Comparison of ENCODE assay signal across 10 mouse cellular contexts in the genomic region with DNA sequence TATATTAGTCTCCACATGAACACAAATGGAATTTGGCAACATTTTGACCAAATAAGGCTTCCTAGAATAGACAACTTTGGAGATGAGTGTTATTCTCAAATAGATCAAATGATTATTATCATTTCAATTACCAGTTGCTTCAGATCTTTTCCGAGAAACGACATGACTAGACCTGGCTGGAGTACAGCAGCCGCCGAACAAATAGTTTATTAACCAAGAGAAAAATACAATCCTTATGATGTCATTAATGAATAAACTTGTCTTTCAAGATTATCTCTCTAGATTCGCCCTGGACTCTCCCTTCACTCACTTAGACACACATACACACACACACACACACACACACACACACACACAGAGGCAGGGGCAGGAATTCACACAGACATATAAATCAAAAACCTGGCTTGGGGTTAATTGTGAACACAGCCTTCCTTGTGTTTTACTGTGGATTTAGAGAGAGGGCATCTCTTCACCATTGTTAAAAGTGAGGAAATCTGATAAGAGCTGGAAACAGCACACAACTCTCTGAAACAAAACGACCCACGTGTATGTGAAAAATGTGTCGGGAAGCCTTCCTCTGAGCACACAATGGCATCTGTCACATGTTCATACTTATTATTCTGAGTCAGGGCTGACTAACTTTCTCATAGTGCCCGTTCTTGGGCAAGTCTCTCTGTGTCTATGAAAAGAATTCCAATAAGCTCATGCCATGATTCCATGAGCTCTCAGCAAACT. TPM values are rescaled to one million over a fixed set of nuclear protein-coding genes. Genes with fewer than 3 reads are reported as not detected.
DNase-seq lines count a peak whose midpoint lies in the region; ATAC-seq and TF ChIP-seq lines count a peak whose summit lies in the region.
"Had no signal": no experiment of that assay in that cellular context is flagged by ENCODE, and none has a peak within 500 bp of the region (broad histone marks: within the 10 kb centered on the region; RNA-seq: fewer than 3 reads in every experiment).

No protein-coding gene starts in this region.

- no peak for TF ChIP-seq CTCF in heart, postnatal 0 days (IDR thresholded peaks at IDR 0.05; ENCODE audit: low read depth)
- TF ChIP-seq CTCF in midbrain, postnatal 0 days (IDR thresholded peaks at IDR 0.05): no peak

- intact Hi-C loops in heart, postnatal 25 days (cut with DNase I): no loop called here

- H3K4me3 ChIP-seq in heart, postnatal 0 days (ENCODE audit: low read depth, low read length): no peak overlapping the region
- no peak overlapping the region for H3K4me3 ChIP-seq in midbrain, embryonic 12.5 days
- no peak overlapping the region for H3K4me3 ChIP-seq in midbrain, postnatal 0 days (ENCODE audit: low read depth, low read length)

- peak overlapping the region; percentile 44; the same call in 1 of the 2 replicates for H3K27ac ChIP-seq in heart, postnatal 0 days (ENCODE audit: low read depth)
- H3K27ac ChIP-seq in midbrain, embryonic 12.5 days (replicated peaks): no peak overlapping the region
- H3K27ac ChIP-seq in midbrain, postnatal 0 days (ENCODE audit: low read depth, low read length): no peak overlapping the region

- no peaks in the 10 kb centered on the region for H3K36me3 ChIP-seq in heart, postnatal 0 days (replicated peaks; ENCODE audit: control insufficient read depth, insufficient read depth, low read length)
- no peaks in the 10 kb centered on the region for H3K36me3 ChIP-seq in midbrain, embryonic 12.5 days
- H3K36me3 ChIP-seq in midbrain, postnatal 0 days (ENCODE audit: insufficient read depth, low read length): no peaks in the 10 kb centered on the region

- H3K9me3 ChIP-seq in heart, postnatal 0 days (replicated peaks; ENCODE audit: control insufficient read depth, low read length): no peaks in the 10 kb centered on the region
- no peaks in the 10 kb centered on the region for H3K9me3 ChIP-seq in midbrain, embryonic 12.5 days
- no peaks in the 10 kb centered on the region for H3K9me3 ChIP-seq in midbrain, postnatal 0 days (ENCODE audit: low read length)

- no peak for ATAC-seq in heart, postnatal 0 days (ENCODE audit: insufficient read depth, low read depth)
- peak; percentile 34; the same call in 1 of the 2 replicates for ATAC-seq in midbrain, embryonic 12.5 days (ENCODE audit: low FRiP score, low read depth)
- no peak for ATAC-seq in midbrain, postnatal 0 days (ENCODE audit: low FRiP score)

- DNase-seq in heart, postnatal 0 days (ENCODE audit: low spot score): no peak
- no peak for DNase-seq in heart, postnatal 25 days (ENCODE audit: low spot score)
- DNase-seq in midbrain, postnatal 0 days (ENCODE audit: low spot score): no peak
- peak; percentile 71 for DNase-seq in induced T-regulatory cell, adult 2 months (ENCODE audit: low read depth)
- no peak for DNase-seq in frontal cortex, postnatal 10 days (ENCODE audit: low spot score in 2 of 2)
- no peak for DNase-seq in layer of hippocampus, postnatal 36 days
- no peak for DNase-seq in thymus, postnatal 14 days
- DNase-seq: cerebellum, adult 8-10 months; right cerebral cortex, postnatal 14 days had no signal

- H3K9ac ChIP-seq in heart, postnatal 0 days (replicated peaks; ENCODE audit: low read depth, low read length): no peak overlapping the region
- no peak overlapping the region for H3K9ac ChIP-seq in midbrain, embryonic 12.5 days (replicated peaks)
- H3K9ac ChIP-seq in midbrain, postnatal 0 days (replicated peaks; ENCODE audit: low read length, poor library complexity, severe bottlenecking): no peak overlapping the region

- H3K27me3 ChIP-seq in heart, postnatal 0 days (ENCODE audit: control insufficient read depth, insufficient read depth, low read length): no peaks in the 10 kb centered on the region
- no peaks in the 10 kb centered on the region for H3K27me3 ChIP-seq in midbrain, embryonic 12.5 days
- H3K27me3 ChIP-seq in midbrain, postnatal 0 days (ENCODE audit: insufficient read depth, low read length): no peaks in the 10 kb centered on the region

- no peak overlapping the region for H3K4me2 ChIP-seq in heart, postnatal 0 days (ENCODE audit: low read depth, low read length)
- H3K4me2 ChIP-seq in midbrain, embryonic 12.5 days (replicated peaks): no peak overlapping the region
- no peak overlapping the region for H3K4me2 ChIP-seq in midbrain, postnatal 0 days (ENCODE audit: low read depth, low read length, poor library complexity, severe bottlenecking)

- WGBS in heart, postnatal 0 days: 44% methylated on average over 9 of the region's 9 CpGs
- 51% methylated on average over 9 of the region's 9 CpGs for WGBS in midbrain, embryonic 12.5 days
- WGBS in midbrain, postnatal 0 days: 34% methylated on average over 9 of the region's 9 CpGs

- H3K4me1 ChIP-seq in heart, postnatal 0 days (ENCODE audit: control insufficient read depth, insufficient read depth): peaks cover 15% of the 10 kb centered on the region; the same call in 1 of the 2 replicates
- H3K4me1 ChIP-seq in midbrain, embryonic 12.5 days: peaks cover 5% of the 10 kb centered on the region
- no peaks in the 10 kb centered on the region for H3K4me1 ChIP-seq in midbrain, postnatal 0 days (ENCODE audit: insufficient read depth, low read length)

- TF ChIP-seq EP300 in heart, postnatal 0 days (IDR thresholded peaks at IDR 0.05; ENCODE audit: low read depth): no peak

RNA-seq across cellular contexts. Expression of gene Arid5b, which starts 30.1 kb away (rescaled TPM):
- 14.5 and 24.2 TPM in 2 replicates for total RNA-seq in heart, postnatal 0 days (2014; rRNA removed; ENCODE audit: low replicate concordance)
- 11.4 and 16.7 TPM in 2 replicates for polyA plus RNA-seq in heart, postnatal 0 days (2015; fragmentation: Nextera tagmentation; extraction: Ambion mirVana)
- total RNA-seq in heart, postnatal 25 days (2021): 10 to 100 TPM; 22.5 to 28.3 TPM
- 17.7 and 20.7 TPM in 2 replicates for polyA plus RNA-seq in midbrain, embryonic 12.5 days (2016; fragmentation: Nextera tagmentation; extraction: Ambion mirVana)
- total RNA-seq in midbrain, postnatal 0 days (2014; rRNA removed): 12.9 and 13.6 TPM in 2 replicates
- polyA plus RNA-seq in midbrain, postnatal 0 days (2015; fragmentation: Nextera tagmentation; extraction: Ambion mirVana): 10.6 and 13.3 TPM in 2 replicates
- total RNA-seq in layer of hippocampus, postnatal 36 days (2021): 10 to 100 TPM; 24.0 to 27.5 TPM
